Mouse (Mus musculus): ENCODE measurements around the gene Cldn11. TPM values are rescaled to one million over a fixed set of nuclear protein-coding genes. Genes with fewer than 3 reads are reported as not detected.
"Not testable (repeated sequence)": the region's sequence is repeated elsewhere in the genome, so short reads cannot be mapped to it uniquely, and the experiment has no call there.

The Cldn11 gene
- polyA plus RNA-seq, 1 experiment: 337 TPM

- no peak overlapping the region for H3K4me3 ChIP-seq (replicated peaks; ENCODE audit: insufficient read depth, low read depth, low read length)
- DNase-seq: no peak
- 64% methylated on average over 4 of the region's 4 CpGs for WGBS
- H3K27me3 ChIP-seq (ENCODE audit: control insufficient read depth, insufficient read depth, low read length): no peaks in the 10 kb centered on the region
- H3K4me1 ChIP-seq (ENCODE audit: control insufficient read depth, insufficient read depth, low read length): no peaks in the 10 kb centered on the region
- no peak overlapping the region for H3K27ac ChIP-seq (ENCODE audit: insufficient read depth, low read length)
- TF ChIP-seq CTCF (IDR thresholded peaks at IDR 0.05; ENCODE audit: borderline replicate concordance, insufficient read depth, low read depth, low read length): no peak
- no peak for TF ChIP-seq POLR2A (IDR thresholded peaks at IDR 0.05; ENCODE audit: borderline replicate concordance, insufficient read depth, low read length)
These were observed 23.4 kb upstream of the Cldn11 start for GRCm38 (mm10) chr3:31126303-31126702.

DNA sequence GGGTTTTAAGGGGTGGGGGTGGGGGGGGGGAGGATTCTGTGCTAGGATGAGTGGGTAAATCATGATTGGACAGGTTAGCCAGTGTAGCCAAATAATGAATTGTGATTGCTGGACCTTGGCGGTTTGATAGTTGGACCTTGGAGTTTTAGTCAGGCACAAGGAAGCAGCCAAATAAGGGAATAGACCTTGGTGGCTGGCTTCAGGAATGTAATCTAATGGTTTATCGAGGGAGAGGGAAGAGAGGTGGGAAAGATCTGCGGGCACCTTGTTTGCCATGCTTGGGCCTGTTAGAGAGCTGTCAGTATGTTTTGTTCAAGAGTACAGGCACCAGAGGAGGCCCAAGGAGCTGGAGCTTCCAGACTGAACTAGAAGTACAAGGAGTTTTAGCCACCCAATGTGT is 22.9 kb upstream of the Cldn11 start:
- Histone ChIP-seq H3K27ac (ENCODE audit: insufficient read depth, low read length) (no peak overlapping the region), H3K4me3 (replicated peaks; ENCODE audit: insufficient read depth, low read depth, low read length) (no peak overlapping the region), H3K4me1 (ENCODE audit: control insufficient read depth, insufficient read depth, low read length) (no peaks in the 10 kb centered on the region), H3K27me3 (ENCODE audit: control insufficient read depth, insufficient read depth, low read length) (no peaks in the 10 kb centered on the region)
- WGBS: 84% methylated on average over 3 of the region's 3 CpGs
- no peak for TF ChIP-seq POLR2A (IDR thresholded peaks at IDR 0.05; ENCODE audit: borderline replicate concordance, insufficient read depth, low read length)
- TF ChIP-seq CTCF (IDR thresholded peaks at IDR 0.05; ENCODE audit: borderline replicate concordance, insufficient read depth, low read depth, low read length): no peak
- no peak for DNase-seq

DNA sequence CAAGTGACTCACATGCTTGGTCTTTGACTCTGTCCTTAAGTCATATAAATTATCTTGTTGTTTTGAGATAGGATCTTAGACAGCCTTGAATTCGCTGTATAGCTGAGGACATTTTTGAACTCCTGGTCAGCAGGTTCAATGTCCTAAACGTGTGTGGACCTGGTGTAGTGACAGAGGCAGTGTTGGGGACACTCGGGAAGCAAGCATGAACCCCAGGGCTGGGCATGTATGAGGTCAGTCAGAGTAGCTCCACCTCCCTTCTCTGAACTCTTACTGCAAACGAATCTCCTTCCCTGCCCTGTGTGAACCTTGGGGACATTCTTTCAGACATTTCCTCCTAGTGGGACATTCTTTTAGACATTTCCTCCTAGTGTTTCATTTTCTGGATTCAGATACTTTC is 20.0 kb upstream of the Cldn11 start:
- Histone ChIP-seq H3K27ac (ENCODE audit: insufficient read depth, low read length) (no peak overlapping the region), H3K27me3 (ENCODE audit: control insufficient read depth, insufficient read depth, low read length) (no peaks in the 10 kb centered on the region), H3K4me3 (replicated peaks; ENCODE audit: insufficient read depth, low read depth, low read length) (no peak overlapping the region), H3K4me1 (ENCODE audit: control insufficient read depth, insufficient read depth, low read length) (no peaks in the 10 kb centered on the region)
- no peak for DNase-seq
- TF ChIP-seq POLR2A (IDR thresholded peaks at IDR 0.05; ENCODE audit: borderline replicate concordance, insufficient read depth, low read length): no peak
- no peak for TF ChIP-seq CTCF (IDR thresholded peaks at IDR 0.05; ENCODE audit: borderline replicate concordance, insufficient read depth, low read depth, low read length)
- WGBS: 49% methylated on average over 4 of the region's 4 CpGs

GRCm38 (mm10) chr3:31133664-31134063 is 16.1 kb upstream of the Cldn11 start:
- H3K27me3 ChIP-seq (ENCODE audit: control insufficient read depth, insufficient read depth, low read length): no peaks in the 10 kb centered on the region
- no peaks in the 10 kb centered on the region for H3K4me1 ChIP-seq (ENCODE audit: control insufficient read depth, insufficient read depth, low read length)
- H3K4me3 ChIP-seq (replicated peaks; ENCODE audit: insufficient read depth, low read depth, low read length): no peak overlapping the region
- no peak overlapping the region for H3K27ac ChIP-seq (ENCODE audit: insufficient read depth, low read length)
- WGBS: 77% methylated on average over 5 of the region's 5 CpGs
- TF ChIP-seq POLR2A (IDR thresholded peaks at IDR 0.05; ENCODE audit: borderline replicate concordance, insufficient read depth, low read length): no peak
- no peak for DNase-seq

DNA sequence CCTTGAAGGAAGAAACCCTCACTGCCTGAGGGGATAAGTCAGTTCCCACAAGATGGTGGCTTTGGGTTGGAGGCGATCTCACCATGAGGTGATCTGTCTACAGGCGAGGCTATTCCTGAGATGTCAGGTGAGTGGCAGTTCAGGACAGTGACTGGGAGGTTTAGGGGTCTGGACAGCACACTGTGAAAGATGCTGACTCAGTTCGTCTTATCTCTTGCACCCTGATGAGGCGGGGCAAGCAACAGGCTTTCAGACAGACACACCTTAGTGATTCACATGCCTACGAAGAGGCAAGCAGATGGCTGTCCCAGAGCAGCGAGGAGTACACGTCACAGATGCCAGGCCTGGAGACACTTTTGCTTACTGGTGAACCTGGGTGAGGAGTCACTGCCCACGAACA is 15.5 kb upstream of the Cldn11 start:
- 84% methylated on average over 8 of the region's 8 CpGs for WGBS
- Histone ChIP-seq H3K4me3 (replicated peaks; ENCODE audit: insufficient read depth, low read depth, low read length) (no peak overlapping the region), H3K27me3 (ENCODE audit: control insufficient read depth, insufficient read depth, low read length) (no peaks in the 10 kb centered on the region), H3K27ac (ENCODE audit: insufficient read depth, low read length) (no peak overlapping the region), H3K4me1 (ENCODE audit: control insufficient read depth, insufficient read depth, low read length) (no peaks in the 10 kb centered on the region)
- TF ChIP-seq CTCF (IDR thresholded peaks at IDR 0.05; ENCODE audit: borderline replicate concordance, insufficient read depth, low read depth, low read length) (no peak), POLR2A (IDR thresholded peaks at IDR 0.05; ENCODE audit: borderline replicate concordance, insufficient read depth, low read length) (no peak)
- DNase-seq: no peak

GRCm38 (mm10) chr3:31134696-31135095 is 15.0 kb upstream of the Cldn11 start:
- H3K4me3 ChIP-seq (replicated peaks; ENCODE audit: insufficient read depth, low read depth, low read length): no peak overlapping the region
- 71% methylated on average over 7 of the region's 7 CpGs for WGBS

GRCm38 (mm10) chr3:31136591-31136990 is 13.1 kb upstream of the Cldn11 start:
- H3K4me3 ChIP-seq (replicated peaks; ENCODE audit: insufficient read depth, low read depth, low read length); H3K27me3 ChIP-seq (ENCODE audit: control insufficient read depth, insufficient read depth, low read length); H3K27ac ChIP-seq (ENCODE audit: insufficient read depth, low read length); DNase-seq; H3K4me1 ChIP-seq (ENCODE audit: control insufficient read depth, insufficient read depth, low read length): not testable (repeated sequence)
- 71% methylated on average over 4 of the region's 4 CpGs for WGBS

More at GRCm38 (mm10) chr3:31134696-31135095, 15.0 kb upstream of the Cldn11 start:
- TF ChIP-seq CTCF (IDR thresholded peaks at IDR 0.05; ENCODE audit: borderline replicate concordance, insufficient read depth, low read depth, low read length): no peak
- no peak for TF ChIP-seq POLR2A (IDR thresholded peaks at IDR 0.05; ENCODE audit: borderline replicate concordance, insufficient read depth, low read length)
- no peaks in the 10 kb centered on the region for H3K27me3 ChIP-seq (ENCODE audit: control insufficient read depth, insufficient read depth, low read length)
- H3K27ac ChIP-seq (ENCODE audit: insufficient read depth, low read length): no peak overlapping the region
- H3K4me1 ChIP-seq (ENCODE audit: control insufficient read depth, insufficient read depth, low read length): no peaks in the 10 kb centered on the region
- DNase-seq: no peak

DNA sequence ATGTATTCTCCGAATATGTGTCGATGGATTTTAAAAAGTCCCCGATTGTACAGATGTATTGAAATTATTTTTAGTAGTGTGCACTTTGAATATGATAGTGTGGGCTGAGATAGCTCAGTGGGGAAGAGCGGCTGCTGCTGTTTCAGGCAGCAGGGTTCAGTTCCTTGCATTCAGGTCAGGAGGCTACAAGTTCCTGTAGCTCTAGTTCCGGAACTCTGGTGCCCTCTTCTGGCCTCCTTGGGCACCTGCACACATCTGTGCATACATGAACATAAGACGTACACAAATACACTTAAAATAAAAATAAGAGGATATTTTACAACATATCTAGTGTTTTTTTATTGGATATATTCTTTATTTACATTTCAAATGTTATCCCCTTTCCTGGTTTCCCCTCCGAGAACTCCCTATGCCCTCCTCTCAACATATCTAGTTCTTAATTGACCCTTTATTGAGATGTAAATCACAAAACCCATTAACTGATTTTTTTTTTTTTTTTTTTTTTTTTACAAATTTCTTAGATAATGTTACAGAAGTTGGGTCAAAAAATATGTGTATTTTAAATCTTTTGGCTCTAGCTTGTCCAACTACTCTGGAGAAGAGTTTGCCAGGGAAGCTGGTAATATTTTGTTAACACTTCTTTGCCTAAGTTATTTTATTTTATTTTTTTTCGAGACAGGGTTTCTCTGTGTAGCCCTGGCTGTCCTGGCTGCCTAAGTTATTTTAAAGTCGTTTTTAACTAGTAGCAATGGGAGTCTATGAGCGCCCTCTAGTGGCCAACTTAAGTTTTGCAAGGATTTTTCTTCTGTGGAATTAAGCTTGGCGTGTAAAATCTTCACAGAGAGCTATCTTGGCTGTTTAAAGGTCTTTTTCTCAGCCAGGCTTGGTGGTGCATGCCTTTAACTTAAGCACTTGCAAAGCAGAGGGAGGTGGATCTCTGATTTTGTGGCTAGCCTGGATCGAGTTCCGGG is 11.0 kb upstream of the Cldn11 start:
- 59% methylated on average over 13 of the region's 13 CpGs for WGBS
- TF ChIP-seq CTCF (IDR thresholded peaks at IDR 0.05; ENCODE audit: borderline replicate concordance, insufficient read depth, low read depth, low read length) (peak; percentile 35; the same call in 1 of the 2 replicates), POLR2A (IDR thresholded peaks at IDR 0.05; ENCODE audit: borderline replicate concordance, insufficient read depth, low read length) (no peak)
- Histone ChIP-seq H3K27ac (ENCODE audit: insufficient read depth, low read length) (no peak overlapping the region), H3K4me3 (replicated peaks; ENCODE audit: insufficient read depth, low read depth, low read length) (no peak overlapping the region), H3K27me3 (ENCODE audit: control insufficient read depth, insufficient read depth, low read length) (no peaks in the 10 kb centered on the region), H3K4me1 (ENCODE audit: control insufficient read depth, insufficient read depth, low read length) (no peaks in the 10 kb centered on the region)
- DNase-seq: peak; percentile 51 to 55

Measured in cerebellum, adult 2 months (tissue).